Mouse (Mus musculus) kidney, embryonic 14.5 days (tissue): Measurements from ENCODE around the gene Ppfia4. TPM values are rescaled to one million over a fixed set of nuclear protein-coding genes. Genes with fewer than 3 reads are reported as not detected.

Experiments used
- ATAC-seq: fragments of 200-750 bp; cut with Nextera tagmentation; 2 replicates; pipeline ENCODE4 v1.8.0; 2017; ENCODE audit warnings: moderate number of reproducible peaks, mild to moderate bottlenecking, moderate TSS enrichment, moderate library complexity; ENCODE audit not compliant: low FRiP score, low TSS enrichment
- H3K27ac ChIP-seq: fragments of 300-500 bp; sonication (generic); 2 replicates; pipeline ENCODE4 v1.5.1; 2014; ENCODE audit warnings: low read depth, mild to moderate bottlenecking, low read length, moderate library complexity, mixed read lengths
- H3K27me3 ChIP-seq: fragments of 300-500 bp; sonication (generic); 2 replicates; pipeline ENCODE4 v1.6.1; 2014; ENCODE audit warnings: mild to moderate bottlenecking, low read length; ENCODE audit not compliant: control insufficient read depth, insufficient read depth
- H3K36me3 ChIP-seq: fragments of 300-500 bp; sonication (generic); 2 replicates; pipeline ENCODE4 v1.6.1; 2014; ENCODE audit warnings: low read length, mixed read lengths; ENCODE audit not compliant: control insufficient read depth, insufficient read depth
- H3K4me1 ChIP-seq: fragments of 300-500 bp; sonication (generic); 2 replicates; pipeline ENCODE4 v1.6.1; 2014; ENCODE audit warnings: low read length, mixed read lengths; ENCODE audit not compliant: control insufficient read depth, insufficient read depth
- H3K4me2 ChIP-seq: fragments of 300-500 bp; sonication (generic); replicated peaks from 2 replicates; pipeline ENCODE4 v1.6.1; 2014; ENCODE audit warnings: low read depth, mild to moderate bottlenecking, low read length
- H3K4me3 ChIP-seq: fragments of 300-500 bp; sonication (generic); 2 replicates; pipeline ENCODE4 v1.5.1; 2014; ENCODE audit warnings: mild to moderate bottlenecking, low read length
- H3K9ac ChIP-seq: fragments of 300-500 bp; sonication (generic); 2 replicates; pipeline ENCODE4 v1.6.1; 2014; ENCODE audit warnings: low read depth, mild to moderate bottlenecking, low read length, moderate library complexity
- H3K9me3 ChIP-seq: fragments of 300-500 bp; sonication (generic); 2 replicates; pipeline ENCODE4 v1.6.1; 2016; ENCODE audit warnings: low read length; ENCODE audit not compliant: control insufficient read depth
- WGBS: fragments of 180-500 bp; shearing (Covaris S2); extraction: QIAGEN DNeasy Blood & Tissue Kit; methylation state at CpG from one replicate; pipeline ENCODE4 v1.1.7; 2014; 5-methylcytosine and 5-hydroxymethylcytosine counted together
- polyA plus RNA-seq: library from polyadenylated mRNA; unstranded; fragments of >200 nt; fragmentation: Nextera tagmentation; extraction: Ambion mirVana; gene quantifications from 2 replicates; pipeline ENCODE4 v1.2.1, GENCODE M21; 2014

The Ppfia4 gene
- polyA plus RNA-seq, 1 experiment from 2014 or later = 2.7 TPM

- Histone ChIP-seq H3K4me1 (0 out of 2 replicates have a peak, but pooled peaks cover 3% of the 10 kb centered on the region), H3K4me3 (no peak overlapping the region), H3K9me3 (no peaks in the 10 kb centered on the region), H3K4me2 (no peak overlapping the region), H3K36me3 (no peaks in the 10 kb centered on the region), H3K27ac (no peak overlapping the region), H3K9ac (no peak overlapping the region), H3K27me3 (no peaks in the 10 kb centered on the region)
- no peak for ATAC-seq
- 70% methylated on average over 7 of the region's 7 CpGs for WGBS
Observed at GRCm38 (mm10) chr1:134334111-134334827, 1.5 kb upstream of the Ppfia4 start.

- no peaks in the 10 kb centered on the region for H3K36me3 ChIP-seq
- no peaks in the 10 kb centered on the region for H3K27me3 ChIP-seq
- no peak for ATAC-seq
- H3K4me2 ChIP-seq = no peak overlapping the region
- no peak overlapping the region for H3K4me3 ChIP-seq
- no peak overlapping the region for H3K27ac ChIP-seq
- H3K9me3 ChIP-seq = no peaks in the 10 kb centered on the region
- 0 out of 2 replicates have a peak, but pooled peaks cover 3% of the 10 kb centered on the region for H3K4me1 ChIP-seq
- WGBS = 86% methylated on average over 10 of the region's 10 CpGs
- H3K9ac ChIP-seq = no peak overlapping the region
Observed at GRCm38 (mm10) chr1:134333371-134334110, 813 bp upstream of the Ppfia4 start.

- ATAC-seq = peak; percentile 25; the same call in 1 of the 2 replicates
- 57% methylated on average over 20 of the region's 20 CpGs for WGBS
- no peak overlapping the region for H3K4me2 ChIP-seq
Observed at GRCm38 (mm10) chr1:134331879-134332635, 671 bp downstream of the Ppfia4 start.

GRCm38 (mm10) chr1:134326841-134327346 is 5.8 kb downstream of the Ppfia4 start:
- Histone ChIP-seq H3K9me3 (no peaks in the 10 kb centered on the region), H3K4me1 (no peaks in the 10 kb centered on the region), H3K4me2 (no peak overlapping the region), H3K27ac (no peak overlapping the region), H3K9ac (no peak overlapping the region), H3K27me3 (no peaks in the 10 kb centered on the region; the same call in 1 of the 2 replicates), H3K4me3 (no peak overlapping the region), H3K36me3 (no peaks in the 10 kb centered on the region)
- 92% methylated on average over 12 of the region's 12 CpGs for WGBS
- ATAC-seq = no peak

More at GRCm38 (mm10) chr1:134331879-134332635, 671 bp downstream of the Ppfia4 start:
- Histone ChIP-seq H3K27me3 (no peaks in the 10 kb centered on the region), H3K4me1 (0 out of 2 replicates have a peak, but pooled peaks cover 3% of the 10 kb centered on the region), H3K9me3 (no peaks in the 10 kb centered on the region), H3K4me3 (no peak overlapping the region), H3K36me3 (no peaks in the 10 kb centered on the region), H3K27ac (no peak overlapping the region), H3K9ac (no peak overlapping the region)

GRCm38 (mm10) chr1:134322591-134322990 is 10.1 kb downstream of the Ppfia4 start:
- Histone ChIP-seq H3K9me3 (no peaks in the 10 kb centered on the region), H3K4me1 (peaks cover 7% of the 10 kb centered on the region; the same call in 1 of the 2 replicates), H3K27me3 (no peaks in the 10 kb centered on the region; the same call in 1 of the 2 replicates), H3K4me3 (no peak overlapping the region), H3K4me2 (no peak overlapping the region), H3K36me3 (no peaks in the 10 kb centered on the region), H3K27ac (no peak overlapping the region), H3K9ac (no peak overlapping the region)
- ATAC-seq = no peak
- 76% methylated on average over 6 of the region's 6 CpGs for WGBS

- no peaks in the 10 kb centered on the region for H3K9me3 ChIP-seq
- peak; percentile 54; the same call in 1 of the 2 replicates for ATAC-seq
- no peak overlapping the region for H3K4me3 ChIP-seq
- no peaks in the 10 kb centered on the region; the same call in 1 of the 2 replicates for H3K27me3 ChIP-seq
- H3K9ac ChIP-seq = no peak overlapping the region
- no peak overlapping the region for H3K27ac ChIP-seq
- H3K36me3 ChIP-seq = no peaks in the 10 kb centered on the region
- H3K4me1 ChIP-seq = peaks cover 7% of the 10 kb centered on the region; the same call in 1 of the 2 replicates
- 24% methylated on average over 14 of the region's 14 CpGs for WGBS
- H3K4me2 ChIP-seq = no peak overlapping the region
Observed at GRCm38 (mm10) chr1:134320691-134321301, 11.9 kb downstream of the Ppfia4 start.

GRCm38 (mm10) chr1:134318261-134318660 is 14.5 kb downstream of the Ppfia4 start:
- 88% methylated on average over 5 of the region's 5 CpGs for WGBS
- peaks cover 7% of the 10 kb centered on the region; the same call in 1 of the 2 replicates for H3K4me1 ChIP-seq
- no peak overlapping the region for H3K4me3 ChIP-seq
- no peaks in the 10 kb centered on the region; the same call in 1 of the 2 replicates for H3K27me3 ChIP-seq
- H3K36me3 ChIP-seq = no peaks in the 10 kb centered on the region
- no peak overlapping the region for H3K9ac ChIP-seq
- H3K9me3 ChIP-seq = no peaks in the 10 kb centered on the region
- H3K4me2 ChIP-seq = no peak overlapping the region
- no peak for ATAC-seq
- no peak overlapping the region for H3K27ac ChIP-seq

GRCm38 (mm10) chr1:134316361-134316760 is 16.4 kb downstream of the Ppfia4 start:
- no peaks in the 10 kb centered on the region for H3K9me3 ChIP-seq
- WGBS = 91% methylated on average over 9 of the region's 9 CpGs

More at GRCm38 (mm10) chr1:134316361-134316760, 16.4 kb downstream of the Ppfia4 start:
- no peak overlapping the region for H3K27ac ChIP-seq
- no peak overlapping the region for H3K9ac ChIP-seq
- no peaks in the 10 kb centered on the region; the same call in 1 of the 2 replicates for H3K36me3 ChIP-seq
- no peak overlapping the region for H3K4me2 ChIP-seq
- H3K4me3 ChIP-seq = no peak overlapping the region
- ATAC-seq = no peak
- H3K4me1 ChIP-seq = peaks cover 7% of the 10 kb centered on the region; the same call in 1 of the 2 replicates
- H3K27me3 ChIP-seq = no peaks in the 10 kb centered on the region
